Mouse (Mus musculus) hindbrain, embryonic 16.5 days (tissue): Measurements from ENCODE around the gene Yes1. TPM values are rescaled to one million over a fixed set of nuclear protein-coding genes. Genes with fewer than 3 reads are reported as not detected.
"Not testable (repeated sequence)": the region's sequence is repeated elsewhere in the genome, so short reads cannot be mapped to it uniquely, and the experiment has no call there.

Source experiments
- ATAC-seq: fragments of 200-750 bp; cut with Nextera tagmentation; 2 replicates; pipeline ENCODE4 v1.8.0; 2017; ENCODE audit warnings: moderate TSS enrichment, moderate library complexity
- H3K27ac ChIP-seq: fragments of 300-500 bp; sonication (generic); 2 replicates; pipeline ENCODE4 v1.5.1; 2014; ENCODE audit warnings: low read depth, mild to moderate bottlenecking, control low read depth, low read length, moderate library complexity
- H3K27me3 ChIP-seq: fragments of 300-500 bp; sonication (generic); replicated peaks from 2 replicates; pipeline ENCODE4 v1.6.1; 2014; ENCODE audit warnings: low read length; ENCODE audit not compliant: control insufficient read depth, insufficient read depth
- H3K36me3 ChIP-seq: fragments of 300-500 bp; sonication (generic); 2 replicates; pipeline ENCODE4 v1.6.1; 2014; ENCODE audit warnings: mild to moderate bottlenecking, low read length, moderate library complexity, mixed read lengths; ENCODE audit not compliant: control insufficient read depth, insufficient read depth
- H3K4me1 ChIP-seq: fragments of 300-500 bp; sonication (generic); 2 replicates; pipeline ENCODE4 v1.6.1; 2014; ENCODE audit warnings: low read depth, low read length; ENCODE audit not compliant: control insufficient read depth, insufficient read depth
- H3K4me2 ChIP-seq: fragments of 300-500 bp; sonication (generic); 2 replicates; pipeline ENCODE4 v1.6.1; 2014; ENCODE audit warnings: mild to moderate bottlenecking, low read length, control low read depth, moderate library complexity
- H3K4me3 ChIP-seq: fragments of 300-500 bp; sonication (generic); 2 replicates; pipeline ENCODE4 v1.5.1; 2014; ENCODE audit warnings: mild to moderate bottlenecking, low read length, control low read depth, moderate library complexity
- H3K9ac ChIP-seq: fragments of 300-500 bp; sonication (generic); 2 replicates; pipeline ENCODE4 v1.6.1; 2014; ENCODE audit warnings: low read depth, mild to moderate bottlenecking, control low read depth, low read length, moderate library complexity
- H3K9me3 ChIP-seq: fragments of 300-500 bp; sonication (generic); 2 replicates; pipeline ENCODE4 v1.6.1; 2014; ENCODE audit warnings: mild to moderate bottlenecking, low read length, moderate library complexity; ENCODE audit not compliant: control insufficient read depth
- WGBS: fragments of 180-500 bp; shearing (Covaris S2); extraction: QIAGEN DNeasy Blood & Tissue Kit; methylation state at CpG from one replicate; pipeline ENCODE4 v1.1.7; 2014; 5-methylcytosine and 5-hydroxymethylcytosine counted together
- polyA plus RNA-seq: library from polyadenylated mRNA; unstranded; fragments of >200 nt; fragmentation: Nextera tagmentation; extraction: Ambion mirVana; gene quantifications from 2 replicates; pipeline ENCODE4 v1.2.1, GENCODE M21; 2015

The Yes1 gene
- polyA plus RNA-seq, 1 experiment from 2014 or later: 16.9 TPM

DNA sequence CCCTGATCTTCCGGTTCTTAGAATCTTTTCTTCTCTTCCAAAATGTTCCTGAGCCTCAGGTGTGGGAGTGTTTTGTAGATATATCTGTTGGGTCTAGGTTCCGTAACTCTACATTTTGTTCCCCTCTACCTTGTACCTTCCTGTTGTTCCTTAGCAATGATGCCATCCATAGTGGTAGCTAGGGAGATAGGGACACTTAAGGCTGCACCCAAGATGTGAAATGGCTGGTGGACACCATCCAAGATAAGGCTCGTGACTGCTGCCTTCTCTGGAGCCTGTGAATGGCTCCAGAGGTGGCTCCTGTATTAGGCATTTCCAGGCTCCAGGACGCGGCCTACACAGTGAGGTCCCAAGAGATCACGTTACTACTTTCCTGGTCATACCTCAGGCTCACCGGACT, 117.3 kb downstream of the Yes1 start:
- no peak overlapping the region for H3K9ac ChIP-seq
- H3K9me3 ChIP-seq: no peaks in the 10 kb centered on the region
- H3K36me3 ChIP-seq: peaks cover 1% of the 10 kb centered on the region
- H3K4me2 ChIP-seq: no peak overlapping the region
- 92% methylated on average over 7 of the region's 7 CpGs for WGBS
- H3K27me3 ChIP-seq: no peaks in the 10 kb centered on the region
- H3K4me3 ChIP-seq: no peak overlapping the region
- H3K27ac ChIP-seq: no peak overlapping the region
- no peaks in the 10 kb centered on the region for H3K4me1 ChIP-seq
- no peak for ATAC-seq

DNA sequence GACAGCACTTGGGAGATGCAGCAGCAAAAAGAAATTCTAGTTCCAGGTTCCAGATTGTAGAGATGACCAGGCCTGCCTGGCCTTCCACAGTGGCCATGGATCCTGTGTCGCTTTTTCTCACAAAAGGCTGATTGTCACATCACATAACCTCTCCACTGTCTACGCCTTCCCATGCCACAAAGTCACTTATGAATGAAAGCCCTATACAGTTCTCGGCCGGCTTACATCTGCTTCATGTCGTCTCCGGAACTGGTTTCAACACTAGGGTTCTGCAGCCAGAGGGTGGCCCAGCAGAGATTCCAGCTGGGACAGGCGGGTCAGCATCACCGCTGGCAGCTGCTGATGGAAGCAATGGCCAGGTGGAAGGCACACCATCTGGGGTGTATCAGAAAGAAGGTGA, 117.9 kb downstream of the Yes1 start:
- Histone ChIP-seq H3K27ac (no peak overlapping the region), H3K36me3 (peaks cover 4% of the 10 kb centered on the region), H3K9me3 (no peaks in the 10 kb centered on the region), H3K27me3 (no peaks in the 10 kb centered on the region), H3K9ac (no peak overlapping the region), H3K4me3 (no peak overlapping the region), H3K4me2 (no peak overlapping the region), H3K4me1 (no peaks in the 10 kb centered on the region)
- no peak for ATAC-seq
- WGBS: 86% methylated on average over 8 of the region's 8 CpGs

- H3K9ac ChIP-seq, H3K27me3 ChIP-seq, H3K4me1 ChIP-seq, H3K4me3 ChIP-seq, H3K36me3 ChIP-seq, H3K27ac ChIP-seq, H3K9me3 ChIP-seq, H3K4me2 ChIP-seq: not testable (repeated sequence)
- WGBS: 97% methylated on average over 6 of the region's 6 CpGs
- peak; percentile 56; the same call in 1 of the 2 replicates for ATAC-seq
Observed at GRCm38 (mm10) chr5:32733892-32734291, 122.9 kb downstream of the Yes1 start.

- Histone ChIP-seq H3K4me3 (no peak overlapping the region), H3K9me3 (no peaks in the 10 kb centered on the region)
- 89% methylated on average over 6 of the region's 6 CpGs for WGBS
Observed at GRCm38 (mm10) chr5:32735779-32736178, 124.8 kb downstream of the Yes1 start.

More at GRCm38 (mm10) chr5:32735779-32736178, 124.8 kb downstream of the Yes1 start:
- no peak overlapping the region for H3K9ac ChIP-seq
- peaks cover 4% of the 10 kb centered on the region for H3K36me3 ChIP-seq
- no peak overlapping the region for H3K27ac ChIP-seq
- ATAC-seq: no peak
- H3K4me2 ChIP-seq: no peak overlapping the region
- H3K4me1 ChIP-seq: no peaks in the 10 kb centered on the region
- no peaks in the 10 kb centered on the region for H3K27me3 ChIP-seq

Other genes starting within 250 kb of the Yes1 start
- 178 and 187 TPM in 2 replicates for gene Ppp1cb, start 152.3 kb upstream of the Yes1 start, polyA plus RNA-seq
- gene Pisd, start 174.5 kb downstream of the Yes1 start, polyA plus RNA-seq: 94.9 and 99.7 TPM in 2 replicates
- 0.11 TPM in 1 of 2 replicates, not detected in the other for gene Gm20671, start 215.9 kb downstream of the Yes1 start, polyA plus RNA-seq
- 7.8 TPM in 2 replicates for gene Prr14l, start 243.1 kb downstream of the Yes1 start, polyA plus RNA-seq